Comparison of ENCODE assay signal across 8 mouse cellular contexts in genomic region chr10:85956871-85957419, GRCm38 (mm10). TPM values are rescaled to one million over a fixed set of nuclear protein-coding genes. Genes with fewer than 3 reads are reported as not detected.
DNase-seq lines count a peak whose midpoint lies in the region; ATAC-seq and TF ChIP-seq lines count a peak whose summit lies in the region.

No protein-coding gene starts in this region.

- TF ChIP-seq CTCF in heart, adult 2 months (IDR thresholded peaks at IDR 0.05): no peak
- TF ChIP-seq CTCF in ES-Bruce4 (IDR thresholded peaks at IDR 0.05; ENCODE audit: low read depth, low read length): no peak

- H3K36me3 ChIP-seq in heart, adult 2 months (ENCODE audit: control insufficient read depth, insufficient read depth, low read length): peaks cover 17% of the 10 kb centered on the region
- peaks cover 32% of the 10 kb centered on the region for H3K36me3 ChIP-seq in ES-Bruce4 (ENCODE audit: control insufficient read depth, insufficient read depth, low read length, poor library complexity, severe bottlenecking)
- H3K36me3 ChIP-seq in erythroblast, embryonic 14.5 days (ENCODE audit: control insufficient read depth): peaks cover 38% of the 10 kb centered on the region
- peaks cover 34% of the 10 kb centered on the region for H3K36me3 ChIP-seq in limb, embryonic 12.5 days
- H3K36me3 ChIP-seq in neural tube, embryonic 13.5 days: peaks cover 31% of the 10 kb centered on the region

- WGBS in heart, adult 2 months: 1% methylated on average over 20 of the region's 20 CpGs
- WGBS in limb, embryonic 12.5 days: 5% methylated on average over 20 of the region's 20 CpGs
- 6% methylated on average over 20 of the region's 20 CpGs for WGBS in neural tube, embryonic 13.5 days

- no peak for TF ChIP-seq POLR2A in heart, adult 2 months (IDR thresholded peaks at IDR 0.05; ENCODE audit: insufficient read depth, low read depth, low read length)
- TF ChIP-seq POLR2A in ES-Bruce4 (IDR thresholded peaks at IDR 0.05; ENCODE audit: insufficient read depth, low read length): no peak

- peak overlapping the region; percentile 66 for H3K4me2 ChIP-seq in limb, embryonic 12.5 days
- peak overlapping the region; percentile 91 for H3K4me2 ChIP-seq in neural tube, embryonic 13.5 days

- no peak for ATAC-seq in limb, embryonic 12.5 days (ENCODE audit: insufficient number of reproducible peaks, insufficient read depth, low FRiP score, low TSS enrichment, low read depth)
- peak; percentile 8; the same call in 1 of the 2 replicates for ATAC-seq in neural tube, embryonic 13.5 days (ENCODE audit: low read depth)

- no peaks in the 10 kb centered on the region for H3K4me1 ChIP-seq in heart, adult 2 months (ENCODE audit: control insufficient read depth, insufficient read depth, low read length)
- no peaks in the 10 kb centered on the region for H3K4me1 ChIP-seq in ES-Bruce4 (ENCODE audit: control insufficient read depth, insufficient read depth, low read length)
- peaks cover 15% of the 10 kb centered on the region for H3K4me1 ChIP-seq in erythroblast, embryonic 14.5 days (ENCODE audit: control insufficient read depth)
- H3K4me1 ChIP-seq in limb, embryonic 12.5 days (replicated peaks): no peaks in the 10 kb centered on the region; the same call in 1 of the 2 replicates
- H3K4me1 ChIP-seq in neural tube, embryonic 13.5 days (replicated peaks): peaks cover 17% of the 10 kb centered on the region

- H3K79me2 ChIP-seq in heart, adult 2 months (replicated peaks; ENCODE audit: control insufficient read depth, insufficient read depth, low read length): peaks cover 1% of the 10 kb centered on the region

- peak overlapping the region; percentile 69 for H3K4me3 ChIP-seq in heart, adult 2 months
- peak overlapping the region; percentile 97 for H3K4me3 ChIP-seq in ES-Bruce4 (ENCODE audit: low read depth, low read length)
- peak overlapping the region; percentile 88 for H3K4me3 ChIP-seq in erythroblast, embryonic 14.5 days (replicated peaks)
- H3K4me3 ChIP-seq in limb, embryonic 12.5 days (replicated peaks): peak overlapping the region; percentile 95
- peak overlapping the region; percentile 73 for H3K4me3 ChIP-seq in neural tube, embryonic 13.5 days

- no peak for DNase-seq in heart, adult 2 months
- no peak for DNase-seq in heart, postnatal 25 days (ENCODE audit: low spot score)
- no peak for DNase-seq in left cerebral cortex, adult 18-20 months (ENCODE audit: low spot score in 2 of 2)
- DNase-seq in frontal cortex, postnatal 10 days (ENCODE audit: low spot score in 2 of 2): no peak

- H3K27ac ChIP-seq in heart, adult 2 months: peak overlapping the region; percentile 85
- no peak overlapping the region for H3K27ac ChIP-seq in ES-Bruce4 (ENCODE audit: insufficient read depth, low read length)
- H3K27ac ChIP-seq in limb, embryonic 12.5 days: peak overlapping the region; percentile 76
- peak overlapping the region; percentile 79; the same call in 1 of the 2 replicates for H3K27ac ChIP-seq in neural tube, embryonic 13.5 days (replicated peaks)

- TF ChIP-seq EP300 in heart, adult 2 months (IDR thresholded peaks at IDR 0.05; ENCODE audit: insufficient read depth, low read depth, low read length): no peak
- TF ChIP-seq EP300 in ES-Bruce4 (IDR thresholded peaks at IDR 0.05; ENCODE audit: insufficient read depth, low read depth, low read length): no peak

- H3K9ac ChIP-seq in heart, adult 2 months (ENCODE audit: low read depth, low read length): peak overlapping the region; percentile 98
- peak overlapping the region; percentile 67 for H3K9ac ChIP-seq in ES-Bruce4 (ENCODE audit: low read depth, poor library complexity, severe bottlenecking)
- H3K9ac ChIP-seq in limb, embryonic 12.5 days (replicated peaks): peak overlapping the region; percentile 95
- H3K9ac ChIP-seq in neural tube, embryonic 13.5 days: peak overlapping the region; percentile 85

- intact Hi-C loops in heart, adult 2 months (cut with DNase I): loop anchor here (2.0 to 10.0 kb wide), 2 partner anchors 40 to 748 kb away; partner anchors contain the start of genes Hsp90b1, Prdm4 and Ttc41
- intact Hi-C loops in heart, postnatal 25 days (cut with DNase I): loop anchor here (5.0 kb wide), 1 partner anchor 40 kb away; the partner anchor contains the start of gene Prdm4

- no peaks in the 10 kb centered on the region for H3K9me3 ChIP-seq in ES-Bruce4 (replicated peaks; ENCODE audit: control insufficient read depth, insufficient read depth, low read length, poor library complexity, severe bottlenecking)
- no peaks in the 10 kb centered on the region for H3K9me3 ChIP-seq in erythroblast, embryonic 14.5 days (ENCODE audit: control insufficient read depth, low read length)
- no peaks in the 10 kb centered on the region for H3K9me3 ChIP-seq in limb, embryonic 12.5 days
- H3K9me3 ChIP-seq in neural tube, embryonic 13.5 days: no peaks in the 10 kb centered on the region

- H3K27me3 ChIP-seq in heart, adult 2 months (ENCODE audit: control insufficient read depth, insufficient read depth, low read length): no peaks in the 10 kb centered on the region
- H3K27me3 ChIP-seq in ES-Bruce4 (ENCODE audit: control insufficient read depth, insufficient read depth, low read length, poor library complexity, severe bottlenecking): no peaks in the 10 kb centered on the region
- peaks cover 11% of the 10 kb centered on the region for H3K27me3 ChIP-seq in erythroblast, embryonic 14.5 days (ENCODE audit: control insufficient read depth)
- H3K27me3 ChIP-seq in limb, embryonic 12.5 days: peaks cover 5% of the 10 kb centered on the region; the same call in 1 of the 2 replicates
- no peaks in the 10 kb centered on the region for H3K27me3 ChIP-seq in neural tube, embryonic 13.5 days

RNA-seq across cellular contexts. Expression of gene Rtcb, which starts 0.7 kb away (rescaled TPM):
- 10 to 100 TPM; 70.0 to 76.7 TPM for total RNA-seq in heart, adult 2 months (2021)
- 38.8 and 69.8 TPM in 2 replicates for polyA plus RNA-seq in heart, adult 2 months (2012; rRNA removed)
- total RNA-seq in heart, postnatal 25 days (2021): 10 to 100 TPM; 73.0 to 75.2 TPM
- 138 and 139 TPM in 2 replicates for polyA plus RNA-seq in ES-Bruce4 (2011; ENCODE audit: insufficient read depth, insufficient read length, low read depth, missing spikeins)
- polyA plus RNA-seq in erythroblast, embryonic 14.5 days (2012): 2.2 and 2.4 TPM in 2 replicates
- polyA plus RNA-seq in limb, embryonic 12.5 days (2016; fragmentation: Nextera tagmentation; extraction: Ambion mirVana): 210 and 217 TPM in 2 replicates
- 164 and 175 TPM in 2 replicates for polyA plus RNA-seq in neural tube, embryonic 13.5 days (2015; fragmentation: Nextera tagmentation; extraction: Ambion mirVana)
- total RNA-seq in left cerebral cortex, adult 18-20 months (2021): 100 to 1,000 TPM; 119 to 123 TPM

RNA-seq across cellular contexts. Expression of gene Ascl4, which starts 29.5 kb away (rescaled TPM):
- not detected for total RNA-seq in heart, adult 2 months (2021)
- not detected in 2 replicates for polyA plus RNA-seq in heart, adult 2 months (2012; rRNA removed)
- total RNA-seq in heart, postnatal 25 days (2021): not detected
- polyA plus RNA-seq in ES-Bruce4 (2011; ENCODE audit: insufficient read depth, insufficient read length, low read depth, missing spikeins): not detected in 2 replicates
- polyA plus RNA-seq in erythroblast, embryonic 14.5 days (2012): not detected in 2 replicates
- polyA plus RNA-seq in limb, embryonic 12.5 days (2016; fragmentation: Nextera tagmentation; extraction: Ambion mirVana): 0.18 and 0.36 TPM in 2 replicates
- 0.25 TPM in 1 of 2 replicates, not detected in the other for polyA plus RNA-seq in neural tube, embryonic 13.5 days (2015; fragmentation: Nextera tagmentation; extraction: Ambion mirVana)
- under 1 TPM; 0.23 to 0.49 TPM for total RNA-seq in left cerebral cortex, adult 18-20 months (2021)

RNA-seq across cellular contexts. Expression of gene Prdm4, which starts 40.0 kb away (rescaled TPM):
- total RNA-seq in heart, adult 2 months (2021): 10 to 100 TPM; 10.6 to 11.6 TPM
- 12.7 and 20.6 TPM in 2 replicates for polyA plus RNA-seq in heart, adult 2 months (2012; rRNA removed)
- 10 to 100 TPM; 10.6 to 13.8 TPM for total RNA-seq in heart, postnatal 25 days (2021)
- 38.3 and 49.0 TPM in 2 replicates for polyA plus RNA-seq in ES-Bruce4 (2011; ENCODE audit: insufficient read depth, insufficient read length, low read depth, missing spikeins)
- polyA plus RNA-seq in erythroblast, embryonic 14.5 days (2012): 0.51 and 0.54 TPM in 2 replicates
- 29.7 and 31.7 TPM in 2 replicates for polyA plus RNA-seq in limb, embryonic 12.5 days (2016; fragmentation: Nextera tagmentation; extraction: Ambion mirVana)
- 23.9 and 26.7 TPM in 2 replicates for polyA plus RNA-seq in neural tube, embryonic 13.5 days (2015; fragmentation: Nextera tagmentation; extraction: Ambion mirVana)
- 10 to 100 TPM; 28.1 to 28.7 TPM for total RNA-seq in left cerebral cortex, adult 18-20 months (2021)

RNA-seq across cellular contexts. Expression of gene Bpifc, which starts 54.8 kb away (rescaled TPM):
- total RNA-seq in heart, adult 2 months (2021): not detected
- polyA plus RNA-seq in heart, adult 2 months (2012; rRNA removed): not detected in 2 replicates
- total RNA-seq in heart, postnatal 25 days (2021): not detected
- not detected in 2 replicates for polyA plus RNA-seq in ES-Bruce4 (2011; ENCODE audit: insufficient read depth, insufficient read length, low read depth, missing spikeins)
- not detected in 2 replicates for polyA plus RNA-seq in erythroblast, embryonic 14.5 days (2012)
- polyA plus RNA-seq in limb, embryonic 12.5 days (2016; fragmentation: Nextera tagmentation; extraction: Ambion mirVana): 0.16 TPM in 1 of 2 replicates, not detected in the other
- polyA plus RNA-seq in neural tube, embryonic 13.5 days (2015; fragmentation: Nextera tagmentation; extraction: Ambion mirVana): not detected in 2 replicates
- total RNA-seq in left cerebral cortex, adult 18-20 months (2021): under 1 TPM in 1 of 2 experiments, not detected in 1; 0.33 TPM

Comparison
In these comparisons a context has a peak if more than half of its experiments do, and no peak if none do; other contexts are left out.
1. RNA of gene Rtcb, which starts 0.7 kb away (polyA plus RNA-seq): 210 to 217 TPM in limb, embryonic 12.5 days, 164 to 175 TPM in neural tube, embryonic 13.5 days, 138 to 139 TPM in ES-Bruce4 and 38.8 to 69.8 TPM in heart, adult 2 months; 2.2 to 2.4 TPM in erythroblast, embryonic 14.5 days; every median in the first group is over 10 times any median in the second.
2. Peak in every context shown above with its lines, with median percentiles within 50 percentile points of each other: H3K4me3 ChIP-seq and H3K9ac ChIP-seq.